Mouse (Mus musculus): ENCODE results near the gene Prdx2. TPM values are rescaled to one million over a fixed set of nuclear protein-coding genes. Genes with fewer than 3 reads are reported as not detected.

Gene Prdx2
- total RNA-seq, 2 experiments from 2014 or later, result 402 to 429 TPM

- intact Hi-C loops (cut with DNase I), result loop anchor here (2.0 kb wide), 1 partner anchor 51 kb away; the partner anchor contains the start of gene Trir
These were observed 6.0 kb downstream of the Prdx2 start for GRCm38 (mm10) chr8:84975434-84975833.

DNA sequence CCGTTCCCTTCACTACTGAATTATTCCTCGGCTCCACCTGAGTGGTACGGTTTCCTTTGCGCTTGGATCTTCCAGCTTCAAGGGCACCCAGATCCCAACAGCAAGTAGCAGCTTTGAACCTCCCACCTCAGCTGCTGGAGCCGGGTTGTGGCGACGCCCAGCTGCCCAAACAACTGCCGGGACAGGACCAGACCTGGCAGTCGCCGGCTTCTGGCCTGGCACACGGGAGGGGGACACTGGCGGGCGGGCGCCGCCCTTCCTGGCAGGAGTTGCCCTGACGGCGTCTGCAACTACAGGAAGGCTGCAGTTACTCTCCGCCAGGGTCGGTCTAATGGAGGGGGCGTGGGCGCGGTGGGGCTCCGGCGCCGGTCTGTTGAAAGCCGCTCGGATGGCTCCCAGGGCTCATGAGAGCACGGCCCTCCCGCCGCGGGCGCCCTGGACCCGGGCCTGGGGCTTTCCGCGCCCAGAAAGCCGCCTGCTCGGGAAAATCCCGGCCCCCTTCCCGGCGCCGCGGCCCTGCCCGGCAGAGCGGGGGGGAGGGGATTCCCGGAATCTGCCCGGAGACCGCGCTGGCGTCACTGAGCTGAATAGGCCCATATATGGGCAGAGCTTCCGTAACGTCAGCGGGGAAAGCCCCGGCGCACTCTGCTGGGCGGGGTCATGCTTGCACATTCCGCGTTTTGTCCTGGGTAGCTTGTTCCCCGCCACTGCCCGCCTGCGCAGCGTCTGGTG, 6.8 kb downstream of the Prdx2 start:
- DNase-seq (ENCODE audit: low spot score in 2 of 2), result peak; percentile 96
- intact Hi-C loops (cut with DNase I), result loop anchor here (1.0 kb wide), 1 partner anchor 14 kb away; the partner anchor contains the start of gene Hook2

More at GRCm38 (mm10) chr8:84975434-84975833, 6.0 kb downstream of the Prdx2 start:
- DNase-seq (ENCODE audit: low spot score in 2 of 2), result peak; percentile 72 to 78

DNA sequence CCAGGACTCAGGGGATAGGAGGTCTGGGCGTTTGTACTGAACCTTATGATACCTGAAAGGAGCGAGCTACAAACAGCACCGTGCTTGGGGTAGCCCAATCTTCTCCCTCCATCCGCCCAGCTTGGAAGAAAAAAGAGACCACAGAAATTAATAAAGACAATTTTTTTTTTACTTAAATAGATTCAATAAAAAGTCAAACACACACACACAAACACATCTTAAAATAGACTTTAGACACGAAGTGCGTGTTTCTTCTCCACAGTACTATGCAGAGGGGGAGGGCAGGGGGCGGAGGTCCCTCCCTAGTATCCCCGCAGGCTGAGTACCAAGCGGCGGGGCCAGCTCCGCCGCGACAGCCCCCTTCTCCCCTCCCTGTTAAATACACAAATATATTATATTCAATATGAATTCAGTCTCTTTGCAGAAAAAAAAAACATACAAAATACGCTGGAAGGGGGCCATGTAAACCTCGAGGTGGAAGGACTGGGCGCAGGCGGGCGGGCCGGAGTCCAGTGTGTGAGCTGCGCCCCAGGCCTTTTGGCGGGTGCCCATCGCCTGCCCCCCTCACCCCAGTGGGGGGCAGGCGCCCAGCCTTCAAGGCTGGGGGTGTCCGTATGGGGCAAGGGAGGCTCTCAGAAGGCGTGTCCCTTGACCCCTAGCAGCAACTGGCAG, 7.5 kb downstream of the Prdx2 start:
- DNase-seq (ENCODE audit: low spot score in 2 of 2), result no peak
- intact Hi-C loops (cut with DNase I), result loop anchor here (1.0 kb wide), 1 partner anchor 13 kb away; the partner anchor contains the start of gene Hook2

- DNase-seq (ENCODE audit: low spot score in 2 of 2), result peak; percentile 64 to 76
These were observed 8.3 kb downstream of the Prdx2 start for GRCm38 (mm10) chr8:84977435-84978247.

GRCm38 (mm10) chr8:84978248-84978940, 9.0 kb downstream of the Prdx2 start, which contains the start of gene Junb:
Junb (minus strand) TSS chr8:84978718.
- intact Hi-C loops (cut with DNase I), result no loop called here
- DNase-seq (ENCODE audit: low spot score in 2 of 2), result peak; percentile 95 to 97

More at GRCm38 (mm10) chr8:84977435-84978247, 8.3 kb downstream of the Prdx2 start:
- intact Hi-C loops (cut with DNase I), result no loop called here

GRCm38 (mm10) chr8:84979599-84980421, 10.4 kb downstream of the Prdx2 start:
- intact Hi-C loops (cut with DNase I), result no loop called here
- DNase-seq (ENCODE audit: low spot score in 2 of 2), result peak; percentile 92 to 96

GRCm38 (mm10) chr8:84980622-84981358, 11.4 kb downstream of the Prdx2 start:
- intact Hi-C loops (cut with DNase I), result no loop called here
- DNase-seq (ENCODE audit: low spot score in 2 of 2), result peak; percentile 70 to 82

DNA sequence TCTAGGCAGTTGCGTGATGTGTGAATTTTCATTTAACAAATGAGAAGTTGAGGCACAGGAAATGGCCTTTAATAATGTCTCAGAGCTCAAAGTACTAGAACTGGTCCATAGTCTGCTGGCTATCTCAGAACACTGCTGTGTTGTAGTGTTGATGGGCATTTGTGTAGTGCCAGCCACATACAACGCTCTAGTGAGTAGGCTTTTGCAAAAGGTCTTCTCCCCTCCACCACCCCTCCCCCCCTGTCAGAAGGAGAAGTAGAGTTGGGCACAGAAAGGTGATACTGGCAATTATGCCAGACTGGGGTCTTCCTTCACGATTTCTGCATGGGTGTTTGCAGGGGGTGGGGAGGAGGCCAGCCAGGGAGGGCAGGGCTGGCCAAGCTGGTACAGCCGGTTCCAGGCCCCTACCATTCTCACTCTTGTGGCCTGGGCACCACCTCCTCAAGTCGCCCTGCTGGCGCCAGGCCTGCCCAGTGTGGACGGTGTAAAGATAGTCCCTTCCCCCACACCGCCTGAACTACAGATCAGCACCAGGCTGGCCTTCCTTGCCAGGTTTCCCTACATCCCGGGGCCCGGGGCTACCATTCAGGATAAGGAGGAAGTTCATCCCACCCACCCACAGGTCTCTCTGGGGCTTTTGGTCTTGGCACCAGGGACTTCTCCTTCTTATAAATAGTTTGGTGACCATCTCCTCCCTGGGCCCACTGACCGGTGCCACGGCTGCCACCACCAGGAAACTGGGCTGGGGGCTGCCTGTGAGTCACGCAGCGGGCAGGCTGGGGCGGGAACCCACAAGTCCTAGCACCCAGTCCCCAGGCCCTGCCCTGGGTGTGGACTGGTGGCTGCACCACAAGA, 12.5 kb downstream of the Prdx2 start:
- DNase-seq (ENCODE audit: low spot score in 2 of 2), result no peak
- intact Hi-C loops (cut with DNase I), result no loop called here

DNA sequence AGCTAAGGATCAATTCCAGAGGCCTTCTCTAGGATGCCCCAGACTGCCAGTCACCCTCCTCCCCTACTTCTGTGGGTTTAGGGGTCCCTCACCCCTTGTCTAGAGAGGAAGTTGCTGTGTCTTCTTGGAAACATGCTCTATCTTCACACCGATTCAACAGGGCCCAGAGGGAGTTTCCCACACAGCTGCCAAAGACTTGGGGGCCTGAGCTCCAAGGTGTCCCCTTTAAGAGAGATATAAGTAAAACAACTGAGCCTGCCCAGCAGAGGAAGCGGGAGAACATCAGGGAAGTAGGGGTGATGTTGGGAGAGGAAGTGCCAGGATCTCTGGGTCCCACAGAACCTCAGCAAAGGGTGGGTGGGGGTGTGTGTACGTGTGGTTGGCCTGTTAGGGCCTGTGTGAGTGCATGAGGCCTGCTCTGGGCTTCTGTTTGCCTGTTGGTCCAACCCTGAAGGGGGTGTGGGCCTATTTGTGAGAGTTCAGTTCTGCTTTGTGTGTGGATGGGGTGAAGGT, 13.2 kb downstream of the Prdx2 start:
- intact Hi-C loops (cut with DNase I), result no loop called here
- no peak for DNase-seq (ENCODE audit: low spot score in 2 of 2)

- intact Hi-C loops (cut with DNase I), result no loop called here
- no peak for DNase-seq (ENCODE audit: low spot score in 2 of 2)
These were observed 15.1 kb downstream of the Prdx2 start for GRCm38 (mm10) chr8:84984294-84985048.

DNA sequence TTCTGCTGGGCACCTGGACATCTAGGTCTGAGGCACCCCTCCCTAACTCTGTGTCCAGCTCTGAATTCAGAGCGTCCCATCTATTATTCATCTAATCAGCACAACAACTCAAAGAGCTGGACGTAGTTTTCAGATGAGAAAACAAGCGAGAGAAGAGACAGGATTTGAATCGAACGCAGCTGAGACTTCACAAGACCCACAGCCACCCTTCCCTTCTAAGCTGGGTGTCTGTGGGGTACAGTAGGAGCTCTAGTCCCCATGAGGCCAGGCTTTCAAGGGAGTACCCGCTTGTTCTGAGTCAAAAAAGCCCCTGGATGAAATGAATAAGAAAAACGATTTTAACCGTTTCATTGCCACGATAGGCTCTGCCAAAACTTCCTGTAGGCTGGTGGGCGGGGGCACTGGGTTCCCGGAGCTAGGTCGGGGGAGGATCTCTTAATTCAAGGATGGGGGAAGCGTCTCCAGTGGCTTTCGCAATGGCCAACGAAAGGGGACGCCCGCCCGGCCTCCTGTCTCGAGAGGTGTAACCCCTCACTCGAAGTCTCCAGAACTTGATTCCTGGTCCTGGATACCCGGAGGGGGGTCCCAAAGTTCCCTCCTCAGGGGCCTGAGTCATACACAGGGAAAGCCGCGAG, 15.8 kb downstream of the Prdx2 start:
- intact Hi-C loops (cut with DNase I), result no loop called here
- DNase-seq (ENCODE audit: low spot score in 2 of 2), result no peak

DNA sequence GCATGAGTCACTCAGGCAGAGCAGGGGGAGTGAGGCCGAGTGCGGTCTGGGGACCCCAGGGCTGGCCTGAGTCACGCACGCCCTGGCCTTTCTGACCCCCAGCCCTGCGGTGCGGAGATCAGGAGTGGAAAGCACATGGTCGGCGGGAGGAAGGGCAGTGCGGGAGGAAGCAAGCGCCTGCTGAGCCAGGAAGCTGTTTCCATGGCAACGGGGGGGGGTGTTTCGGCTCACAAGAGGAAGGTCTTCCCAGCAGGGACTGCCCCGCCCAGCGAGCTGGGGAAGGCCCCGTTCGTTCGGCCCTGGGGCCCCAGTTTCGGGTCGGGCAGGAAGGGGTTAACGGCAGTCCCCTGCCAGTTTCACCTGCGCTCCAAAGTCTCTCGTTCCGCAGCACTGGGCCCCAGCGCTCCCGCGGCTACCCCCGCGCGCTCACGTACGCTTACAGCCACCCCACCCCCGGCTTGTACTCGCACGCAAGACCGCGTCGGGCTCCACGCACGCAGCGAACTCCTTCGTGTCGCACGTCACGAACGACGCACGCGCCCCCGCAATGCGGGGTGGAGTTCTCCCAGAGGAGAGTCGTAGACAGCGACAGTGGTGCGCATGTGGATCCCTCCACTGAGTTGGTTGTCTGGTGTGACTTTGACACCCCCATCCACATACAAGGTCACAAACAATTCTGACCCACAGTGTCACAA, 16.4 kb downstream of the Prdx2 start:
- intact Hi-C loops (cut with DNase I), result no loop called here
- peak; percentile 94 to 97 for DNase-seq (ENCODE audit: low spot score in 2 of 2)

GRCm38 (mm10) chr8:84986379-84986945, 17.1 kb downstream of the Prdx2 start:
- intact Hi-C loops (cut with DNase I), result no loop called here
- DNase-seq (ENCODE audit: low spot score in 2 of 2), result no peak

DNA sequence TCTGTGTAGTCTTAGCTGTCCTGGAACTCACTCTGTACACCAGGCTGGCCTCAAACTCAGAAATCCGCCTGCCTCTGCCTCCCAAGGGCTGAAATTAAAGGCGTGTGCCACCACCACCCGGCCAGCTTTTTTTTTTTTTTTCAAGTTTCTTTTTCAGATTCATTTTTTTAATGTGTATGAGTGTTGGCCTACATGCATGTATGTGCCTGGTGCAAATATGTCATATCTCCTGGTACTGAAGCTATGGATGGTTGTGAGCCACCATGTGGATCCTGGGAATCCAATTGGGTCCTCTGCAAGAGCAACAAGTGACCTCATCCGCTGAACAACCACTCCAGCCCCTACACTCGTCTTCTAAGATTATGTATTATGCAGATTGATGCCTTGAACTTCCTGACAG, 18.0 kb downstream of the Prdx2 start:
- intact Hi-C loops (cut with DNase I), result no loop called here

GRCm38 (mm10) chr8:84987903-84988302, 18.5 kb downstream of the Prdx2 start:
- intact Hi-C loops (cut with DNase I), result no loop called here
- no peak for DNase-seq (ENCODE audit: low spot score in 2 of 2)

More for the DNA sequence above, 18.0 kb downstream of the Prdx2 start:
- DNase-seq (ENCODE audit: low spot score in 2 of 2), result no peak
